Mouse (Mus musculus): ENCODE measurements around the gene Abhd17a. TPM values are rescaled to one million over a fixed set of nuclear protein-coding genes. Genes with fewer than 3 reads are reported as not detected.

Abhd17a gene
- total RNA-seq (2022), result 10 to 100 TPM; 70.5 to 80.7 (median 77.3) TPM

DNA sequence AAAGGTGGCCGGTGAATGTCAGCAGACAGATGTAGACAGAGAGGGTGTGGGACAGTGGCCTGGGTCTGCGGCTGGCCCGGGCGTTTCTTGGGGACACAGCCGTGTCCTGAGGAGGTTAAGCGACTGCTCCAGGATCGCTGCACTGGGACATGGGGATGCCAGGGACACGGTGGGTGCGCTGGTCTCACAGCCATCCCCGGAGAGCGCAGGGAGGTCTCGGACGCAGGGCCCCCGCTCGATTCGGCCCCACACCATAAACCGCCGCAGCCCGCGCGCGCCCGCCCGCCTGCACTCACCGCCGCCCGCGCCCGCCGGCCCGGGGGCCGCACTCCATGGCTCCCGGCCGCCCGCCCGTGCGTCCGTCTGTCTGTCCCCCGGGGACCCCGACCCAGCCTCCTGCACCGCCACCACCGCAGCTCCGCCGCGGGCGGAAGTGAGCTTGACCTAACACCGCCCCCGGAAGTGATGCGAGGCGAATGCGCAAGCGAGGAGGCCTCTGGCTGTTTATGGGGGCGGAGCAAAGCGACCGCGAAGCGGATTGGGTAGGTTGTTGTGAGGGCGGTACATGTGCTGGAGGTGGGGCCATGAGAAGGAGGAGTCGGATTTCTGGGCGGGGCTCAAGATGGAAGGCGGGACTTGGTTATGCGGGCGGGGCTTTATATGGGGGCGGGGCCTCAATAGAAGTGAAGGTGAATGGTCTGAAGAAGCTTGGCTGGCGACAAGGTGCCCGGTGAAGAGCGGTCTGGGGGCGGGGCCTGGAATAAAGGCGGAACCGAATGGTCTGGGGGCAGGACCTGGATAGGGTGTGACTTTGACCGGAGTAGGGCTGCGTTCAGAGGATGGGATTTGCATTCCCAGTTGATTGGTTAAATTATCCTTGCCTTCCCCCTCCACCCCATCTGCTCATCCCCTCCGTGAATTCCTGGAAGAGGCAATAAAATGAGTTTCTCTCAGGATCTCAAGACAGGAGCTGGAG lies at the start of gene Abhd17a:
Gene Abhd17a, minus strand, starts transcription at position 463 of the 976 bp plus-strand sequence.
- peak; percentile 86 to 92 for DNase-seq (ENCODE audit: low spot score in 2 of 2)

DNA sequence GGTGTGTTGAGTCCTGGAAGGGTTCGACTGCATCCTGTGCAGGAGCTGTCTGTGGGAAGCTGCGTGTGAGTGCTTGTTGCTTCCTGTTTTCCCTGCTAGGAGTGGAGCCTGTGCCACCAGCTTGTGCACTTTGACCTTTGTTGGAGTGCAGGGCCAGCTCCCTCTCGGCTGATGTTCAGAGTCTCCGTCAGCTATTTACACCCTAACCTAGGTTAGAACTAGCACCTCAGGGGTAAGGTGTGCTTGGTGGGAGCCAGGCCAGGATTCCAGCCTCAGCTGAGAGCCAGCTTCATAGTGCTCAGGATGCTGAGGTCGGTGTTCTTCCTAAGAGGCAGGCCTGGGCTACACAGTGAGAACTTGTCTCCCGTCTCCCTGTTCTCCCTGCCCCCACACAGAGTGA lies 45.2 kb upstream of the Abhd17a start:
- DNase-seq (ENCODE audit: low spot score in 2 of 2), result no peak

DNA sequence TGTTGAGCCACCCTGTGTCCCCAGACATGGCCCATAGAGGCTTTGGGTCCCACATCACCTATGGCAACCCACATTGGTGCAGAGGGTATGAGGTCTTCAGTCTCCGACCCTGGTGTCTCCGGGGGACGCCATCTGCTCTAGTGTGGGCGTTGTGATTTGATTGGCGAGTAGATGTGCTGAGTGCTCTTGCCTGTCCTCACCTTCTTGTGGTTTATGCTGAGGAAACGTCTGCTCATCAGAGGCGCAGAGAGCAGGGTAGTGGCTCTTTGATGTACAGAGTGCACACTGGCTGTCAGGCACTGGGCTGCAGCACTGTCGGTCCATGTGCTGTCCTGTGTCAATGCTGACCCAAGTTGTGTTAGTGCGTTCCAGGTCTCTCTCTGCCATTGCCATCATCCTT lies 38.8 kb upstream of the Abhd17a start:
- DNase-seq (ENCODE audit: low spot score in 2 of 2), result no peak

DNA sequence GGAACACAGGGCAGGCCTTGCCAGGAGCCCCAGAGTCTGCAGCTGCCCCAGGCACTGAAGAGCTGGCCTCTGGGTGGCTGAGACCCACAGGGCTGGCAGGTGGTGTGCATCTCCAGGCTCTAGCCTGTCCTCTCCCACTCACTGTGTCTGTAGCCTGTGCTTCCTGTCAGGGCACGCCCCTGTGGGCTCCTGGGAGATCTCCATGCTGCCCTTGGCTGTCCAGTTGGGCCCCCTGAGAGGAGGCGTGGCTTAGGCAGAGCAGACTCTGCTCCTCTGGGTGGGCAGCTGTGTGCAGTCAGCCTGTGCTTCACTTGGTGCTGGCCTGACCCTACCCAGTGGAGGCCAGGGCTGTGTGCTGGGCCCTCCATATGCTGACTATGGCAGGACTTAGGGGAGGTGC lies 37.5 kb upstream of the Abhd17a start:
- peak; percentile 55 to 61 for DNase-seq (ENCODE audit: low spot score in 2 of 2)

DNA sequence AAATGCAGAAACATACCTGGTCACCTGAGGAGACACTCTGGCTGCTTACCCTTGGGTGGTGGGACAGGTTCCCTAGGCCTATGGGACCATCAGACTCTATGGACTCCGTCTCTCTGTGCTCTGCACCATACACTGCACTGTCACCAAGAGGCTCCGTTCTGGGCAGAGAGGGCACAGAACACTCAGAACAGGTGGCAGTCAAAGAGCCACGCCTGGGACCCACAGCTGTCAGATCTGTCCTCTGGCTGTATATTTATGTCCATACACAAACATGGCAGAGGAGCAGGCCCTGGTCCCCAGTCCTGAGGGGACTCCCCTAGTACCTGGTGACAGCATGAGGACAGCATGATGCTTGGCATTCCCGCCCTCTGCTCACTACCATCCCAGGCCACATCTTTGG lies 35.6 kb upstream of the Abhd17a start:
- DNase-seq (ENCODE audit: low spot score in 2 of 2), result no peak

DNA sequence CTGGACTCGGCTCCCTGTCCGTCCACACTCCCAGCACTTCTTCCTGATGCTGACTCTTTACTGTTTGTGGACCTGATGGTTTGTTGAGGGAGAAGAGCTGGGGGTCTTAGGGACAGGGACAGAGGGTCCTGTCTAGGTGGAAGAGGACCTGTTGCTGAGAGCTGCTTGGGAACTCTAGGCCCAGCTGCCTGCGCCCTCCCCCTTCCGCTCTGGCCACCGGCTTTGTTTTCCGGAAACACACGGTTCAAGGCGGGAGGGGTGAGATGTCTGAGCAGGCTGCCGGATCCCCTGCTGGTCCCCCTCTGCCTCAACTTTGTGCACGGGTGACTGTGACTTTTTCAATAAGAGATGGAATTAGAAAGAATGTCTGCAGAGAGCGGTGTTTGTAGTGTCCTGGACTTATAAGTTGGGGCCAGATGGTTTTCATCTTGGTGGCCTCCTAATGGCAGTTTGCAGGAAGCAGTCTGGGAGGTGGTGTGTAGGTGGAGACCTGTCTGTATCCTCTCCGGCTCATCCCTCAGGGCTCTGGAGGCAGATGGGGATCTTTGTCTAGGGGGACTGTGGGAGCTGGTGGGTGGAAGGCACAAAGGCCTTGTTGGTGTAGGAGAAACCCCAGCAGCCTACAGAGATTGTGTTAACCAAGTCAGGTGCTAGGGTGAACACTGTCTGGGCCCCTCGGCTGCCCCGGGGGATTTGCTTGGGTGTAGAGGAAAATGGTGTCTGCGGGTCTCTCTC lies 33.5 kb upstream of the Abhd17a start:
- DNase-seq (ENCODE audit: low spot score in 2 of 2), result no peak

DNA sequence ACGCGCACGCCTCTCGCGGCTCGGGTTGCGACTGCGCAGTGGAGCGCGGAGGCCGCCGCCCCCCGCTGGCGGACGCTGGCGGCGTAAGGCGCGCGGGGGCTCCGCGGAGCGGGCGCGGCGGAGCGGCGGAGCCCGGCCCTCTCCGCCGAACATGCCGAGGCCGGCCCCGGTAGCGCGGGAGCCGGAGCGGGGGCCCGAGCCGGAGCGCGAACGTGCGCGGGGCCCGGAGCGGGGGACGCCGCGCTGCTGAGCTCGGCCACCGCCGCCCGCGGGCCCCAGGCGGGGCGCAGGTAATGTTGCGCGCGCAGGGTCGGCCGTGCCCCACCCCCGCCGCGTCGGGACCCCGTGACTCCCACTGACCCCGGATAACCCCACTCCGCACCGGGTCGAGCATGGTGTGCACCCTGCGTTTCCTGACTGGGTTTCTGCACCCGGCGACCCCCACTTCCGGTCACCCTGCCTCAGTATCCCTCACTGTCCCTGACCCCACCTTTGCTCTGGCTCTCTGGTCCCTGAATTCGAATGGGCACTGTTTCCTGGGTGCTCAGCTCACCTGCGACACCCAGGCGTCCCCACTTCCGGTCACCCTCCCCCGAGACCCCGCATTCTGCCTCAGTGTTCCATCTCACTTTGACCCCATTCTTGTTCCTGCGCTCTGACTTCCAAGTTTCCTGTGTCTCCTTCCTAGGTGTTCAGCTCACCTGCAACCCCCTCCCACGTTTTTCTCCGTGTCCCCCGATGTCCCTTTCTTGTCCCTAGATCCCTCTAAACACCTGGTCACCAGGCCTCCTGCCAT lies 32.7 kb upstream of the Abhd17a start, which contains the start of gene Csnk1g2:
Gene Csnk1g2, plus strand, starts transcription at position 178 of the 796 bp plus-strand sequence.
- peak in 1 of 2 experiments; percentile 61 for DNase-seq (ENCODE audit: low spot score in 2 of 2)

DNA sequence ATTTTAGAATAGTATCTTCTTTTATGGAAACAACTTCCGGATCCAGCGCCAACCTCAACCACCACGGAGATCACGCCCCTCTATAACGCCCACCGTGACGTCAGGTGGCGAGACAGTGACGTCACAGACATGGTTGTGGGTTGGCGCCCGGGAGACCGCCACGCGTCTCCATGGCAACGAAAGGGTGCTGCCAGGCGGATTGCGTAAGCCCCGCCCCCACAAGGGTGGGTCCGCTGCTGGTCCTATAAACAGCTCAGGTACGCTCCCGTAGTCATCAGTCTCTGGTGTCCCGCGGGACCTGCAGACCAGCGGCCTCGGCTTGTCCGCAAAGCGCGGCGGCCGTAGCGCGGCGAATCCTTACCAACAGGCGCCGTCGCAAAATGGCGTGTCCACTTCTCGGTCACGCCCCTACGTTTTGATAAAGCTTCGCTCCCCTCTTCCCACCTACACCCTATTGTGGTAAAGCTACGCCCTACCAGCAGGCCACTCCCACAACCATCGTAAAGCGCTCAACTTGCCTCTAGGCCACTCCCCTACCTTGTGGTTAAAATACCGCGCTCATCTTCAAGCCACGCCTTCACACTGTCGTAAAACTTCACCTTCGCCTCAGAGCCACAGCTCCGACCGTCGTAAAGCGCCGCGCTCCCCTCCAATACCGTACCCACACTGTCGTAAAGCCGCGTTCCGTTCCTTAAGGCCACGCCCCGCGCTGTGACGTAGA lies 32.0 kb upstream of the Abhd17a start:
- peak; percentile 98 to 99 for DNase-seq (ENCODE audit: low spot score in 2 of 2)

DNA sequence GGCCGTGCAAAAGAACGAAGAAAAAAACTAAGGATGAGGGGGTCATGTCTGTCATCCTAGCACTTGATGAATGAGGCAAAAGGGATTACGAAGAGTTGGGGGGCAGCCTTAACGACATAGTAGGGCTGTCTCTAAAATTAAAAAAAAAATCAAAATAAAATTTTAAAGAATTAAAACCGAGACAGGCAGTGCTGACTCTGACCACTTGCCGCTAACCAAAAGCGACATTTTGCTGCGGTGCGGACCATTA lies 31.5 kb upstream of the Abhd17a start:
- DNase-seq (ENCODE audit: low spot score in 2 of 2), result no peak

DNA sequence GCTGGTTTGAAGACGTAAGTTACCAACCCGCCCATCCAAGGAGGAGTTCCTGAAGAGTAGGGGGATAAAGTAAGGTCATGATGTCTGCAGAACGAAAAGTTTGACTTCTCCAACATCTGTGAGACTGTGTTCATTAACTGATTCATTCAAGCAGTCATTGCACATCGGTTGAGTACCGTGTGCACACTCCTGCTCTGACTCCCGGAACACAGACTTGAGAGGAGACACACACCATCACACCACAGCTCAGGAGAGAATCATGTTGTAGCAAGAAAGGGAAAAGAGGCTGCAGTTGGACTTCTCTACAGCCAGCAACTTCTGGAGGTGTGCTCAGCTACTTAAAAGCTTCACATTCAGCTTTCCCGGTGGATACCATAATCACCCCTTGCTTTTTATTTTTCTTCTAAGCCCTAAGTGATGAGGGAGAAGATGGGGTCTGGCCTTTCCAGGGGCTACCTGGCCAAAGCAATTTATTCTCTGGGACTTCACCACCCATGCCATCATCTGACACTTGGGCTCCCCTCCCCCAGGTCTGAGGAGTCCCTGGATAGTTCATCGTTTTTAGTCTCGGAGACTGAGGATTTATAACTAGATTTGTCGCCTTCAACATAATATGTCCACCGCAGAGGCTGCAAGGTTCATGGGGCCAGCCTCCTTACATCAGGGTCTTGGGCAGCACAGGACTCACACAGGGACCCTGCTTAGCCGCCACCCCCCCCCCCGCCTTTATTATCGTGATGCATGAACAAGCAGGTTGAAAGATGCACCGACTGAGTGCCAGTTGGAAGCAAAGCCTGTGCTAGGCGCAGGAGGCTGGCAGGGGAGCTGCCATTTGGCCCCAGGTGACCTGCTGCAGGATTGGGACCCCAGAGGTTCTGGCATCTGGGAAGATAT lies 30.9 kb upstream of the Abhd17a start:
- no peak for DNase-seq (ENCODE audit: low spot score in 2 of 2)

DNA sequence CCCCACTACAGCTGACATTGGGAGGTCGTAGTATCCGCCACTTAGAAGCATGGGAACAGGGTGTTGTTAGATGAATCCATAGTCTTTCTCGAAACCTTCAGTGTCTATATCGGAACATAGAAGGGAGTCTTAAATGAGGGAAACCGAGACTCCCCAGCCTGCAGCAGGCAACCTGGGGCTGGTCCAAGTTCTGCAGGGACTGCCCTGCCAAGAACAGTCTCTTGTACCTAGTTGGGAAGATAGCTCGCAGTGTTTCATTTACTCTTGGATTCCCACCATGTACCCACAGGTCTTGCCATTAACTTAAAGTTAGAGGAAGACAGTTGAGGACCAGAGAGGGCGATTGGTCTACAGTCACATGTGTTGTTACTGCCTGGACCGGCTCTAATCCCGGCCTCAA lies 30.2 kb upstream of the Abhd17a start:
- DNase-seq (ENCODE audit: low spot score in 2 of 2), result no peak

DNA sequence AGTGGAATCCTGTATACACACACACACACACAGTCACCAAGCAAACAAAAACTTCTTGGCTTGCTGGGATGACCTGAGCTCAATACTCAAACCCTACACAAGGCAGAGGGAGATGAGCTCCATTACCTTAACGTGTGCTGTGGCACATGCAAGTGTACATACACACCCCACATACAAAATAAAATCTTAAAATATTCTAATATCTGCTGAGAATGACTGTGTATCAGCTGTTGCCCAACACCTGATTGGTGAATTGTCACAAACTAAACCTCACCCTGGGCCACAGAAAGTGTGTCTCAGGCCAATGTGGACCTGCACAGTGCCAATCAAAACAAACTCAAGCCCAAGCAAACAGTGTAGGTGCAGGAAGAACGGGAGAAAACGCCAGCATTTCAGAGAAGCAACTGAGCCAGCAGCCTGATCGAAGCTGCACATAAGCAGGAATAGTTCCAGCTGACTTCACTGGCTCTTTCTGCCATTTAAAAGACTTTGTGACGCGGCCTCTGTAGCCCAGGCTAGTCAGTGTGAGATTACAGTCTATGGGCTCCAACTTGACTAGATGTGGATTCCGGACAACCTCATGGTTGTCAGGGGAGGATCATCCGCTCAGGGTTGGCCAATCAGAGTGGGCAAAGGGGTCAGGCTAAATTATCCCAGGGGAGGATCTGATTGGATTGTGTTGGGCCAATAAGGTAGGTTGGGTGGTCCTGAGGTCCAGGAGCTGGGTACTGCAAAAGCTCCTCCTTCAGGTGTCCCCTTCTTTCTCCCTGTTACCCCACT lies 29.5 kb upstream of the Abhd17a start:
- DNase-seq (ENCODE audit: low spot score in 2 of 2), result no peak

DNA sequence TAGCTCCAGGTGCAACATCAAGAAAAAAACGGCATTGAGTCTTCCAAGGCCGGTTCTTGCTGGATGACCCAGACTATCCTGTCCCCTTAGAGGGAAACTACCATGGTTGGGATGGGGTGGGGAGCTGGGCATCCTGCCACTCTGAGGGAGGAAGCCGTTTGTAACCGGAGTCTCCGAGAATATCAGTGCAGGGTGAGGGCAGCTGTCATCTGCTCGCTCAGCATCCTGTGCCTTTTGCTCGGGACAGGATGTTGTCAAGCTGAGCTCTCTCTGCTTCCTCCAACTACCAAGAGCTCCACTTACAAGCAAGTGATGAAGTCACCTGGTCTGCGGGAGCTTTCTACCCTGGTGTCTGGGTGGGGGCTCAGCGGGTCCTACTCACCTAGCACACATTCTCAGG lies 28.0 kb upstream of the Abhd17a start:
- DNase-seq (ENCODE audit: low spot score in 2 of 2), result peak in 1 of 2 experiments; percentile 44

DNA sequence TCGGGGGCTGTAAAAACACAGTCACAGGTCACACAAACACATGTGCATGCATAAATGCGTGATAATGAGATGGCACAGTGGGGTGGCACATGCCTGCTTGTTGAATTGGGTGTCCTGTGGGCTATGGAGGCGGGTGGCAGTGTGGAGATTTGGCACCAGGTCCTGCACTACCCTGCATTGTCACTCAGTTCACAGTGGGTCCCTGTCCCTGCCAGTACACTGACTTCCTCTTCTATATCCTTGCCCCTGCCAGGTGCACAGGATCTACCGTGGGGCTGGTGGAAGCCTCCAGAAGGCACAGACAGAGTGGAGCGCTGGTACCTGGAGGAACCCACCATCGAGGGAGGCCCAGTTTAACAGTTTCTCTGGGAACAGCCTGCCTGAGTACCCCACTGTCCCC lies 24.2 kb upstream of the Abhd17a start:
- DNase-seq (ENCODE audit: low spot score in 2 of 2), result no peak

DNA sequence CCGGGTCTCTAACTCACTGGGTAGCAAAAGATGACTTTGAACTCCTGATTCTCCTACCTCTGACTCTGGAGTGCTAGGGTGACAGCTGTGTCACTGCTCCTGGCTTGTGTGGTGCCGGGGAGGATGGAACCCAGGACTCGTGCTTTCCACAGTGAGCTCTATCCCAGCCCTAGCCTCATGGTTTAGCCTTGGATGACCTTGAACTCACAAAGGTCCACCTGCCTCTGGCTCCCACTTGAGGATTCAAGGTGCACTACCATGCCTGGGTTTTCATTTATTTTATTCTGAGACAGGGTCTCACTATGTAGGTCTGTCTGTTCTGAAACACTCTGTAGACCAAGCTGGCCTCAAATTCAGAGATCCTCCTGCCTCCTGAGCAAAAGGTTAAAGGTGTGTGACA lies 23.7 kb upstream of the Abhd17a start:
- DNase-seq (ENCODE audit: low spot score in 2 of 2), result no peak

DNA sequence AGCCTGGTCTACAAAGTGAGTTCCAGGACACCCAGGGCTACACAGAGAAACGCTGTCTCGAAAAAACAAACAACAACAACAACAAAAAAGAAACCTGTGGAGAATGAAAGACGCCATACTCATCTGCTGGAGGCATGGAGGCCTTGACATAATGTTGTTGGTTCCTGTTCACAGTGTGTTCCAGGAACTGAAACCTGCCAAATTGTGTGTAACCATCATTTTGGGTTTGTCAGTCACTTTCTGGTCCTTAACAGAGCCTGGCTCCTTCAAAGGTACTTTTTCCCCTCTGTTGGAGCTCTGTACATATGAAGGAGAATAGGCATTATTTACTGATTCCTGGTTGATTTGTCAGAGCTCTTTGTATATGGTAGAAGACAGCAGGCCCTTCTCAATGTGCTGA lies 21.8 kb upstream of the Abhd17a start:
- DNase-seq (ENCODE audit: low spot score in 2 of 2), result no peak

DNA sequence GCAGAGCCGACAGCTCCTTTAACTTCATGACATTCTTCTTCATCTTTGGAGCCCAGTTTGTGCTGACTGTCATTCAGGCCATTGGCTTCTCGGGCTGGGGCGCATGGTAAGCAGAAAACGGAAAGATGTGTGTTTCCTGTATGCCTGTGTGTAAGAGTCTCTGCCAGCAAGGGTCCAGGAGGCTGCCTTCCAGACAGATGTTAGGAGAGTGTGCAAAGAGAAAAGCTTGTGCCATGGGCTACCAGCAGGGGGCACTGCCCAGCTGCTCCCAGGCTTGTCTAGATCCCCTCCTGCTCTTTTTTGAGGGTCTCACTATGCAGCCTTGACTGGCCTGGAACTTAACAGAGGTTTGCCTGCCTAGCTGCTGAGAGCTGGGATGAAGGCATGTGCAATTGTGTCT lies 20.9 kb upstream of the Abhd17a start:
- DNase-seq (ENCODE audit: low spot score in 2 of 2), result no peak

DNA sequence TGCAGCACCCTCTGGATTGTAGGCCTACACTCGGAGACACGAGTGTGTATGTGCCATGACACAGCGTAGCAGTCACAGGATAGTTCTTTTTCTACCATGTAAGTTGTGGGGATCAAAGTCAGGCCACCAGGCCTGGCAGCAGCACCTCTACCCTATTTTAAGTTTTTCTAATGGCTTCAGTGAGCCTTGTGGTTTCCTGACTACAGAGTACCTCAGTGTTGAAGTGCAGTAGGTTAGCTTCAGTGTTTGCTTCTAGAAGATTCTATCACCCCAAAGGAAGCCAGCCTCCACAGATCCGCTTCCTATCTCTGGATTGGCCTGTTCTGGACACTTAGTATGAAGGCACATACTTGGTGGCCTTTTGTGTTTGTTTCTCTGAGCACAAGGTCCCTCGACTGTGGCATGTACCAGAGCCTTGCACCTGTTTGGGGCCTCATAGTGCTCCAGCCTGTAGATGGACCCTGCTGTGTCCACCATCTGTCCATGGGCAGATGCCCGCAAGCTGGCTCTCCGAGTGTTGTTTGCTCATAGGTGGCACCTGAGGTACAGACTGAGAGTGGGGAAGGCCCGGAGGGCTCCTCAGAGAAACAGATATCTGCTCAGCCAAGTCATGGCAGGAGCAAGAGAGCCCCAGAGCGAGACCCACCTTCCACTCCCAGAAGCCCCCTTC lies 20.1 kb upstream of the Abhd17a start:
- DNase-seq (ENCODE audit: low spot score in 2 of 2), result no peak
